Mouse (Mus musculus) forebrain, embryonic 16.5 days (tissue): ENCODE results near the gene Nkx1-2. TPM values are rescaled to one million over a fixed set of nuclear protein-coding genes. Genes with fewer than 3 reads are reported as not detected.

Experiments used
- ATAC-seq: fragments of 200-750 bp; cut with Nextera tagmentation; 2 replicates; pipeline ENCODE4 v1.8.0; 2017; ENCODE audit warnings: mild to moderate bottlenecking, moderate library complexity
- H3K27ac ChIP-seq: fragments of 300-500 bp; sonication (generic); 2 replicates; pipeline ENCODE4 v1.5.1; 2014; ENCODE audit warnings: low read length, control low read depth
- H3K27me3 ChIP-seq: fragments of 300-500 bp; sonication (generic); replicated peaks from 2 replicates; pipeline ENCODE4 v1.6.1; 2014; ENCODE audit warnings: low read length; ENCODE audit not compliant: control insufficient read depth, insufficient read depth
- H3K36me3 ChIP-seq: fragments of 300-500 bp; sonication (generic); 2 replicates; pipeline ENCODE4 v1.6.1; 2014; ENCODE audit not compliant: control insufficient read depth, insufficient read depth
- H3K4me1 ChIP-seq: fragments of 300-500 bp; sonication (generic); replicated peaks from 2 replicates; pipeline ENCODE4 v1.6.1; 2014; ENCODE audit warnings: low read length; ENCODE audit not compliant: control insufficient read depth, insufficient read depth
- H3K4me2 ChIP-seq: fragments of 300-500 bp; sonication (generic); 2 replicates; pipeline ENCODE4 v1.6.1; 2014; ENCODE audit warnings: mild to moderate bottlenecking, low read length, control low read depth
- H3K4me3 ChIP-seq: fragments of 300-500 bp; sonication (generic); replicated peaks from 2 replicates; pipeline ENCODE4 v1.5.1; 2014; ENCODE audit warnings: mild to moderate bottlenecking, low read length, control low read depth
- H3K9ac ChIP-seq: fragments of 300-500 bp; sonication (generic); replicated peaks from 2 replicates; pipeline ENCODE4 v1.6.1; 2014; ENCODE audit warnings: low read depth, low read length, control low read depth
- H3K9me3 ChIP-seq: fragments of 300-500 bp; sonication (generic); 2 replicates; pipeline ENCODE4 v1.6.1; 2016; ENCODE audit warnings: low read length; ENCODE audit not compliant: control insufficient read depth
- WGBS: fragments of 180-500 bp; shearing (Covaris S2); extraction: QIAGEN DNeasy Blood & Tissue Kit; methylation state at CpG from one replicate; pipeline ENCODE4 v1.1.7; 2014; 5-methylcytosine and 5-hydroxymethylcytosine counted together
- polyA plus RNA-seq: library from polyadenylated mRNA; unstranded; fragments of >200 nt; fragmentation: Nextera tagmentation; extraction: Ambion mirVana; gene quantifications from 2 replicates; pipeline ENCODE4 v1.2.1, GENCODE M21; 2015

Nkx1-2 gene
- 0.11 TPM in 1 of 2 replicates, not detected in the other for polyA plus RNA-seq

DNA sequence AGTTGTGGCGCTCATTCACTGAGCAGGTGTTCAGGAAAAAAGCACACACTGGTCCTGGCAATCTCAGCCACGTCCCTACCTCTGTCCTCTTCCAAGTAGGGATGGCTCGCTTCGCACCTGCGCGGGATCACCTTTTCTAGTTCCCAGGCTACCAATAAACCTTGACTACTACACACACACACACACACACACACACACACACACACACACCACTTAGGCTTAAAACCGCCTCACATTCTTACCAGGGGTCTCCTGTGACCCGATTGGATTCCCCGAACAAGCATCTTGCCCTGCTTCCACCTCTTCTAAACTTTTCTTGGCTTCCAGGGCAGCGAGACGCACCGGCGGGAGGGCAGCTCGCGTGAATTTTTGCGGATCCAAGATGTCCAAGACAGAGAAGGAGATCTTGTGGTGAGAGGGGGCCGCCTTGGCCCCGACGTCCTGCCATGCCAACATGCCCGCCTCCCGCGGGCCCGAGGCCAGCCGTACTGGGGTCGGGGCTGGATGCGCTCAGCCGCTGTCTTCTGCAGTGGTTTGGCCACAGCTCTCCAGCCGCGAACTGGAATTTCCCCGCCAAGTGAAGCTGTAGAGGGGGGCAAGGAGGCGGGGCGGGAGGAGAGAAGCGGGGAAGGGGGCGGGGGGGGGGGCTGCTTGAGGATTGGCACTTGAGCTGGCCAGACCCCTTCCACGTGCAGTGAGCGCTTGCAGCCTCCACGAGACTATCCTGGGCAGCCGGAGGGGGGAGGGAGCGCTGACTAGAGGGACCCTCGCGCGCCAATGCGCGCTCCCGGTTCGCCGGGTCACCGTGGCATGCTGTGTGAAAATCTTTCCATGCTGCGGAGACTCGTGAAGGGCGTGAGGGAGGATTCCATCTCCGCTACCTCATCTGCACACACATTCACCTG, at the start of gene Nkx1-2:
Gene Nkx1-2 (minus strand): TSS at position 567 of the 905 bp plus-strand sequence.
- no peak for ATAC-seq
- H3K4me1 ChIP-seq = peaks cover 26% of the 10 kb centered on the region
- H3K4me3 ChIP-seq = peak within 1 kb of the TSS; percentile 42
- WGBS = under 1% methylated on average over 48 of the region's 52 CpGs
- H3K27ac ChIP-seq = no peak within 1 kb of the TSS
- H3K36me3 ChIP-seq = no peaks in the 10 kb centered on the region
- peaks cover 85% of the 10 kb centered on the region for H3K27me3 ChIP-seq
- peak within 1 kb of the TSS; percentile 68 for H3K4me2 ChIP-seq
- H3K9me3 ChIP-seq = no peaks in the 10 kb centered on the region
- no peak within 1 kb of the TSS; the same call in 1 of the 2 replicates for H3K9ac ChIP-seq

DNA sequence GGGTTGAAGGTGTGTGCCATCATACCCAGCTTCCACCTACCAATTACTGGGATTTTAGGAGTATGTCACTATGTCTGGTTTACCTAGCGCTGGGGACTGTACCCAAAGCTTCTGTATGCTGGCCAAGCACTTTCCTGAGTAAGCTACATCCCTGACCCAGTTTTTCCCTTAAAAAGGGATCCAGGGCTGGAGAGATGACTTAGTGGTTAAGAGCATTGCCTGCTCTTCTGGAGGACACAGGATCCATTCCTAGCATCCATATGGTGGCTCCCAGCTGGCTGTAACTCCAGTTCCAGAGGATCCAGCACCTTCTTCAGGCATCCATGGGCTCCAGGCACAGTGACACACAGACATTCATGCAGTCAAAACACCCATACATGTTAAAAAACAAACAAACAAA, 47.1 kb upstream of the Nkx1-2 start:
- Histone ChIP-seq H3K36me3 (no peaks in the 10 kb centered on the region), H3K9ac (no peak overlapping the region), H3K27ac (no peak overlapping the region), H3K4me3 (no peak overlapping the region), H3K4me2 (no peak overlapping the region), H3K4me1 (no peaks in the 10 kb centered on the region), H3K9me3 (no peaks in the 10 kb centered on the region), H3K27me3 (no peaks in the 10 kb centered on the region)
- ATAC-seq = no peak
- 88% methylated on average over 1 of the region's 1 CpGs for whole genome bisulfite sequencing

DNA sequence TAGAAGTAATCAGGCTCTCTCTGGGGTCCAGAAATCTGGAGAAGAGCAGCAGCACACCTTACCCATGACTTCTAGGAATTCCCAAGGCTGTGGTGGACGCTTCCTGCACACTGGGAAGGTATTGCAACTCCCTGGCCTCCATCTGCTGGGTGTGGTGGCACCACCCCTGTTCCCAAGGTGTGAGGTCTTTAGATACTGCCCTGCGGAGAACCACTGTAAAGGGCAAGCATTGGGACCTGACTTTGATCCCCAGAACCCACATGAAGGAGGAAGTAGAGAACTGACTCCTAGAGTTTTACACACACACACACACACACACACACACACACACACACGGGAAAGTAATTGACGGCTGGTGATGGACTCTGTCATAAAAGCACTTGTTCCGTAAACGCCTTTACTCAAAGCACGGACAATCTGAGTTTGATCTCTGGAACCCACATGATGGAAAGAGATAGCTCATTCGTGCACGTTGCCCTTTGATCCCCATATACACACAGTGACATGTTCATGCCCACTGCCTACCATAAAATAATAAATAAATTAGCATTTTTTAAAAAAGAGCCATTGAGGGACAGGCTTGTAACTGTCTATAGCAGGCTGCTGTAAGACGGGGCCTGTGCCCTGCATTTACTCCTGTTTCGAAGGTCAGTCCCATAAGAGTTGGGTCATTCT, 45.3 kb upstream of the Nkx1-2 start:
- H3K4me1 ChIP-seq = peaks cover 3% of the 10 kb centered on the region
- 89% methylated on average over 11 of the region's 11 CpGs for WGBS

DNA sequence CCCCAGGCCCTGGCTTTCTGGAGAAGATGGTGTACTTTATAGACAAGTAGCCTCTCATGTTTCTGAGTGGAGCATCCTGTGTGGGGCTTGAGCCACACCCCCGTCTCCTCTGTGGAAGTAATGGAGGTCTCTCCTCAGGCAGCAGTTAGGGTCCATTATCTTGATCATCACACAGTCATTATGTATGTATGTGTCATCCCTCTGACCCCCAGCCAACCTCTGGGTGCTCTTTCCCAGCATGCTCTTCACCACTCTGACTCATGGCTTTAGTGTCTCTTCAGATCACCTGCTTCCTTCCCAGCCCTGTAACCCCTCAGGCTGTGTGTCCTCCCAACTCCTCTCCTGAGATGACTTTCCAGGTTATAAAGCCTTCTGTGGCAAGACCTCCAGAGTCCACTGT, 42.2 kb upstream of the Nkx1-2 start:
- H3K9me3 ChIP-seq = no peaks in the 10 kb centered on the region
- no peak overlapping the region for H3K27ac ChIP-seq
- H3K4me2 ChIP-seq = no peak overlapping the region
- no peaks in the 10 kb centered on the region for H3K36me3 ChIP-seq
- H3K4me3 ChIP-seq = no peak overlapping the region
- H3K9ac ChIP-seq = no peak overlapping the region
- H3K4me1 ChIP-seq = peaks cover 3% of the 10 kb centered on the region
- ATAC-seq = no peak
- 96% methylated on average over 1 of the region's 1 CpGs for WGBS
- no peaks in the 10 kb centered on the region for H3K27me3 ChIP-seq

More for the DNA sequence above, 45.3 kb upstream of the Nkx1-2 start:
- Histone ChIP-seq H3K27me3 (no peaks in the 10 kb centered on the region), H3K27ac (no peak overlapping the region), H3K36me3 (no peaks in the 10 kb centered on the region), H3K9ac (no peak overlapping the region), H3K4me2 (no peak overlapping the region), H3K9me3 (no peaks in the 10 kb centered on the region), H3K4me3 (no peak overlapping the region)
- ATAC-seq = no peak

DNA sequence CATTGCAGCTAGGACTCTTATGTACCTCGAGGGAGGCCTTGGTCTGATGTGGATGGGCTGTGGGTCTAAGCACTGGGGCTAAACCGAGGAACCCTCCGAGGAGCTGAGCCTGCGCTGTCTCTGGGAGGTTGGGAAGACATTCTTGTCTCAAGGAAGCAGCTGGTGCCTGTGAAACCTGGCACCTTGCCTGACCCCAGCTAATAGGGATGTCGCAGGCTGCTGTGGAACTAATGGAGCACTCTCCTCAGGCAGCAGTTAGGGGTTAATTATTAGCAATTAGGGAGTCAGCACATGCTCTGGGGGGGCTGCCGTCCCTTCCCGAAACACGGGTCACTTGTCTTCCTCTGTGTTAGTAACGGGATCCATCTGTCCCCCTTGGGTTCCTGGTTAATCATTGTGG, 41.5 kb upstream of the Nkx1-2 start:
- 25% methylated on average over 9 of the region's 9 CpGs for whole genome bisulfite sequencing
- Histone ChIP-seq H3K27ac (no peak overlapping the region), H3K9ac (no peak overlapping the region), H3K4me2 (no peak overlapping the region), H3K9me3 (no peaks in the 10 kb centered on the region), H3K36me3 (no peaks in the 10 kb centered on the region), H3K27me3 (no peaks in the 10 kb centered on the region), H3K4me1 (peaks cover 3% of the 10 kb centered on the region), H3K4me3 (no peak overlapping the region)
- ATAC-seq = no peak

DNA sequence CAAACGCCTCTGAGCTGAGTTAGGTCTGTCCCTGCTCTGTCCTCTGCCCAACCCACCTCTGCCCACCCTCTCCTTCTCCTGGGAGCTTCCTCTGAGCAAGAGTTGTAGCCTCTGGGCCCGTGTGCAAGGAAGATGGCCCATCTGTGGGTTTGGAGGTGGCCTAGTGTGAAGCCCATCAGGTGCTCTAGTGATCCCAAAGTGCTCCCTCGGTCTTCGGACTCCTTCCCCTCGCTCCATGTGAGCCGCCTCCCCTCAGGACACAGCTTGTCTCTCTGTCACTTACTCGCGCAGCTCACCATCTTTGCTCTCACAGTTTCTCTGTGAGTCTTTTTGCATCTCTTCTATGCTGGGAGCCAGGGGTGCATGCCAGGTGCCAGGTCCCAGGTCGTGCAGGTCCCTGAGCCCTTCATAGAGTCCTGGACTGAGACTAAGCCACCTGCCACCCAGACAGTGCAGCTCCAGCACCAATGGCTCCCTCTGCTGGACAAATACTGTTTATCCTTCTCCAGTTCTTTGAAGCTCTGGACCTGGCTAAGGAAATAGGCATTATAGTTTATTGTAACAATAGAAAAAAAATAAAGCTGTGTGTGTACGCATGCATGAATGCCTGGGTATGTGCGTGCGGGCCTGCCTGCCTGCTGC, 39.1 kb upstream of the Nkx1-2 start:
- Histone ChIP-seq H3K36me3 (no peaks in the 10 kb centered on the region), H3K9me3 (no peaks in the 10 kb centered on the region), H3K9ac (no peak overlapping the region), H3K27me3 (no peaks in the 10 kb centered on the region), H3K4me1 (peaks cover 3% of the 10 kb centered on the region), H3K27ac (no peak overlapping the region), H3K4me3 (no peak overlapping the region), H3K4me2 (no peak overlapping the region)
- ATAC-seq = peak; percentile 38; the same call in 1 of the 2 replicates
- 56% methylated on average over 12 of the region's 12 CpGs for WGBS

DNA sequence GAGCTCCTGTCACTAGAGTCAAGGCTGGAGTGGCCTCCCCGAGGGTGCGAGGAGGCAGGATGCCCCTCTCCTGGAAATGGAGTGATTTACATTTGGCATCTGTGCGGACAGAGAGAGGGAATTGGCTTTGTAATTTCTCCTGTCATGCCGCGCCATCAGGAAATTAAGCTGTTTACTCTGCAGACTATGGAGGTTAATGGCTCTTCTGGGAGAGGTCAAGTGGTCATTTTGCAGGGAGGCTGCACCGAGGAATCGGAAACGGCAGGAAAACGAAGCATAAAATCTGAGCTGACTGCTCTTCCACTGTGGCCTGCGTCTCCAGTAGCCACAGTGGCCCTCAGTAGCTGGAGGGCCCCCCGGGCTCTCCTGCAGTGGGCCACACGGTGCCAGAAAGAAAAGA, 37.9 kb upstream of the Nkx1-2 start:
- H3K4me2 ChIP-seq = no peak overlapping the region
- H3K9me3 ChIP-seq = no peaks in the 10 kb centered on the region
- ATAC-seq = no peak
- H3K4me3 ChIP-seq = no peak overlapping the region
- H3K27ac ChIP-seq = no peak overlapping the region
- H3K4me1 ChIP-seq = peaks cover 3% of the 10 kb centered on the region
- no peaks in the 10 kb centered on the region for H3K36me3 ChIP-seq
- H3K9ac ChIP-seq = no peak overlapping the region
- 68% methylated on average over 12 of the region's 12 CpGs for WGBS
- H3K27me3 ChIP-seq = no peaks in the 10 kb centered on the region

DNA sequence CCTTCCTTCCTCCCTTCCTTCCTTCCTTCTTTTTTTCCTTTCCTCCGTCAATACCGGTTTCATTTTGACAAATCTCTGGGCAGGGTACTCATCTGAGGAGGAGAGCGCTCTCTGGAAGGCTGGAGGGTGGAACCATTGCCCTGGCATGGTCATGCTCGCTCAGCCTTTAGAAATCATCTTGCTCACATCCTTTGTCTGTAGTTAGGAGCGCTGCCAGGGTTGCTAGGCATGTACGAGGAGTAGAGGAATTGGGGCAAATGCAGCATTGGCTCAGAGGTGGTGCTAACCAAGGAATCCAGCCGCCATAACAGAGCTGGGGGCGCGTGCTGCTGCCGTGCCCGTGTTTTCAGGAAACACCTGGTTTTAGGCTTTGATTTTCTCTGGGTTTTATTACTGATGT, 31.9 kb upstream of the Nkx1-2 start:
- ATAC-seq = peak; percentile 62; the same call in 1 of the 2 replicates
- H3K27ac ChIP-seq = no peak overlapping the region

DNA sequence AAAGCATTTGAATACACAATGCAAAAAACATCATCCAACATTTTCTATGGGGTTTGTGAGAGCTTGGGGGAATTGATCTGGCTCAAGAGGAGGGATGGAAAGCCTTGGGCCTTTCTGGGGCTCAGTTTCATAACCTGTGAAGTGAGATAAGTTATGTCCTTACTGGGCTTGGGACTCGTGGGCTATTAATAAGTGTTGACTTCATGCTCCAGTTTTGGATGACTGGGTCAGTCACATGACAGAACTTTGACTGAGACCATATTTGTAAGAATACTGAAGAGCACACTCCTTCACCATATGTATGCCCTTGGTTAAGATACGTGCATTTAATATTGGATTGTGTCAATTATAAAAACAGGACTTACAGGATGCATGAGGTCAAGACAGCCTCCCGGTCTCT, 28.0 kb upstream of the Nkx1-2 start:
- H3K27ac ChIP-seq = no peak overlapping the region
- H3K4me2 ChIP-seq = no peak overlapping the region
- H3K36me3 ChIP-seq = no peaks in the 10 kb centered on the region
- peaks cover 4% of the 10 kb centered on the region; the same call in 1 of the 2 replicates for H3K4me1 ChIP-seq
- WGBS = 92% methylated on average over 3 of the region's 3 CpGs
- no peaks in the 10 kb centered on the region for H3K9me3 ChIP-seq
- H3K27me3 ChIP-seq = no peaks in the 10 kb centered on the region
- no peak overlapping the region for H3K9ac ChIP-seq
- no peak overlapping the region for H3K4me3 ChIP-seq
- ATAC-seq = no peak

More for the DNA sequence above, 31.9 kb upstream of the Nkx1-2 start:
- no peaks in the 10 kb centered on the region for H3K27me3 ChIP-seq
- H3K4me2 ChIP-seq = peak overlapping the region; percentile 17; the same call in 1 of the 2 replicates
- no peak overlapping the region for H3K4me3 ChIP-seq
- H3K36me3 ChIP-seq = no peaks in the 10 kb centered on the region
- WGBS = 56% methylated on average over 11 of the region's 11 CpGs
- H3K9ac ChIP-seq = no peak overlapping the region
- H3K4me1 ChIP-seq = peaks cover 4% of the 10 kb centered on the region; the same call in 1 of the 2 replicates
- no peaks in the 10 kb centered on the region for H3K9me3 ChIP-seq
